Mouse (Mus musculus) spleen, adult 18-20 months (tissue): Measurements from ENCODE around the gene Plekhg5.
A peak's percentile ranks its signal among the peaks of the same experiment; 100 is the strongest.

Source experiments
- DNase-seq, 2 experiments: peaks; one replicate each; pipeline ENCODE4 v3.0.0; 2022; ENCODE audit warnings: mixed read lengths in 2 of 2

Plekhg5 gene

DNA sequence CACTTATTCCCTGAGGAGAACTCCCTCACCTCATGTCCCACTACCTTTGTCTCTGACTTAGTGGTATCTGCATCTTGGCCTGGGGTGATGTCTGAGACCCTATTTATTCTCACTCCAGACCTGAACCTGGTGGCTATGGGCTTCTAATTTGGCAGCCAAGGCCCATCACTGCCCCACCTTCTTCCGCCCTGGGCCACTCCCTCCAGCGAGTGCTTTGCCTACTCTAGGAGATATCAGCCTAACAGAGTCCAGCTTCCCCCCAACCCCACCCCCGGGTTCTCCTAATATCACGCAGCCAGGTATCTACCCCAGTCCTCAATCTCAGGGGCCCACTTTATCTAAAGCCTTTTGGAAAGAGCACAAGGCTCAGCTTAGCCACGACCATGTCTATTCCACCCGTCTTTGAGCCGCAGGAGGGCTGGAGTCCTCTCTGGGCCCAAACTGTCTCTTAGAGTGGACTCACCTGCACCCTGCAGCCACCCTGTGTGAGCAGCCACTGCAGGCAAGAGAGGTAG is 79.2 kb downstream of the Plekhg5 start:
- DNase-seq = no peak

DNA sequence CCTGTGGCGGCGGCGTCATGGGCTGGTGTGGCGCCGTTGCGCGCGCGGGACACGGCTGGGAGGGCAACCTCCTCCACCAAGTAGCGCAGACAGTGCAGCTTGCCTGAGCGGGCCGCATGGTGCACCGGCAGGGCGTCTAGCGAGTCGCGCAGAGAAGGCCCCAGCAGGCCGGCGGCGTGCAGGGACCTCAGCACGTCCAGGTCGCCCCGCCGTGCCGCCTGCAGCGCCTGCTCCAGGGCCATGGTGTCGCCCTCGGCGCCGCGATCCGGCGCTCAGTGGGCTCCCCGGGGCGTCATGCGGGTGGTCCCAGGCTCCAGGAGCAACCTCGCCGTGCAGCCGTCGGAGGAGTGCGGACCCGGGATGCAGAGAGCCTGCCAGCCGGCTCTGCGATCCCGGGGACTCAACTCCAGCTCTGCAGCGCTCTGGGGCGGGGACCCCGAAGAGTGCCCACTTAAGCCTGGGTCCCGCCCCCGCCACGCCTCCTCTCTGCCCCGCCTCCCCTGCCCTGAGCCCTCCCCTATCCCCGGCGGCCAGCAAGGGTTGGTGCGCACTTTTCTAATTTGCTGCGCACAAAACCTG is 79.8 kb downstream of the Plekhg5 start, which contains the start of gene Espn:
Espn (minus strand) TSS at position 406 of the 579 bp plus-strand sequence.
- DNase-seq = peak; percentile 44 to 66

DNA sequence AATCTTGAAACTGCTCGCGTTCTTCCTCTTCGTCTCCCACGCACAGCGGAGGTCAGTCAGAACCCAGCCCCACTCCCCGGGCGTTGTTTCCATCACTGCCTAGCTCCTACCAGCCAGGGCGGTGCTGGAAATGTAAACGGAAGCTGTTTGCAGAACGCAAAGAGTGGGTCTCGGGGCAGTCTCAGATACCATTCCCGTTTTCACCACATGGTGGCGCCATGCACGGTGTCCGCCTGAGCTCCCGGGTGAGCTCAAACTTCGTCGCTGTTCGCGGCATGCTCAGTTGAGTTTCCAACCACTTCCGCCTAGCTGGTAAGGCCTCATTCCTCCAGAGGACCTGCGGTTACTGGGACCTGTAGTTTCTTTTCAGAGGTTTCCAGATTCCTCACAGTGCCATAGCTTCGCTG is 81.5 kb downstream of the Plekhg5 start:
- peak; percentile 84 to 95 for DNase-seq

DNA sequence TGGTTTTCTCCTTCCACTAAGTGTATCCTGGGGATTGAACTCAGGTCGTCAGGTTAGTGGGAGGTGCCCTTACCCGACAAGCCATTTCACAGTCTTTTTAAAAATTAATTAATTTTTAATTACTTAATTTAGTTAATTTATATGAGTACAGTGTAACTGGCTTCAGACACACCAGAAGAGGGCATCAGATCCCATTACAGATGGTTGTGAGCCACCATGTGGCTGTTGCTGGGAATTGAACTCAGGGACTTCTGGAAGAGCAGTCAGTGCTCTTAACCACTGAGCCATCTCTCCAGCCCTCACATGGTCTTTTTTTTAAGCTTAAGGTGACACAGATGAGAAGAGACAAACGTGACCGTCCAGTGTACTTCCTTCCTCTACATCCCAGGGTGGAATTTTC is 82.7 kb downstream of the Plekhg5 start:
- DNase-seq = no peak

DNA sequence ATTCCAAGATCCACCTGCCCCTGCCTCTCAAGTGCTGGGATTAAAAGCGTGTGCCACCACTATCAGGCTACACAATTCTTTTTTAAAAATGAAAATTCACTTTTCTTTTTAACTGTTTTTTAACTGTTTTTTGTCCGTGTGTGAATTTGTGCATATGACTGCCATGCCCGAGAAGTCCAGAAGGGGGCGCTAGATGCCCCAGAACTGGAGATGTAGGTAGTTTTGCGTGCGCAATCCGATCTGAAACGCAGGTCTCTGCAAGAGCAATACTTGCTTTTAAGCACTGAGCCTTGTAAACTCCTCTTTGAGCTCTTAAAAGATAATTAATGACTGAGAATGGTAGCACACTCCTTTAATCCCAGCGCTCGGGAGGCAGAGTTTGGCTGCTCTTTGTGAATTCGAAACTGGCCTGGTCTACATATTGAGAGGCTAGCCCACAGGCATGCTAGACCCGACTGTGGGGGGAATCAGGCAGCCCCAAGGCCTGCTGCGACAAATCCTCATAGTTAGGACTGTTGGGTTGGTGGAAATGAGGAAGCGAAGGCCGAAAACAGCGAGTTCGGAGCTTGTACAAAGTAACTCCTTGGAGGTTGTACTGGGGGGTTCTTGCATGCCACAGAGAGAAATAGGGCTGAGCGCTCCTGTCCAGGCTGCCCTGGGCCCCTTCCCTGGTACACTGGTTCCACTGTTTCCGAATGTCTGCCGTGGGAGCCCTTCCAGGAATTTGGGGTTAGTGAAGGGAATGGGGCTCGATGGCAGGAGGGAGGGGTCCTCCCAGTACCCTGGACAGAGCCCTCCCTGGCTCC is 85.7 kb downstream of the Plekhg5 start:
- peak in 1 of 2 experiments; percentile 62 for DNase-seq

DNA sequence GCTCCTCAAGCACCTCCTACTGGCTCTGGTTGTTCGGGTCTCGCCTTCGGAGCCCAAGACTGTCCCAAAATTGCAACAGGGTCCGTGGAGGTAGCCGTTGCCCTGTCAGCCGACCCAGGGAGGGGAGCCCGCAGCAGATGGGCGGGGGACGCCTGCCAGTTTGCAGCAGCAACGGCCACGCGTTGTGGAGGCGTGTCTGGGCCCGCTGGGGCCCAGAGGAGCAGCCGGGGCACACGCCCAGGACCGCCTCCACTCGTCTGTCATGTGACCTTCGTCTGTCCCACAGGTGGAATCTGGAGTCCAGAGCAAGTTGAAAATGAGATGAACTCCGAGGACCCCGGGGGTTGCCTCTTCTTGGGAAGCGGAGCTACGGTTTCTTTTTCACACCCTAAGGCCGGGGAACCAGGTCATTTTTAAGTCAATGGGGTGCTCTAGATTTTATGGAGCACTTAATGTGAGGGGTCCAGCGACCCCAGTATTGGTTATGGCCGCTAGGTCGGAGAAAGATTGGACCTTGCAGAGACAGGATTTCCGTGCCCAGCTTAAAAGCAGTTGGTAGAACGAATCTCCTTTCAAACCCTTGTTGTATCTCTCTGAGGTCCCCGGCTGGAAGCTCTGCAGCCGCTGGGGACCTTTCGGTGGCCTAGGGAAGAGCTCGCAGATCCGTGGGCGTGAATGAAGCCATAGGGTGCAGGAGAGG is 86.4 kb downstream of the Plekhg5 start, which contains the start of gene Hes2:
Hes2 (plus strand) TSS at position 283 of the 700 bp plus-strand sequence.
- DNase-seq = no peak

DNA sequence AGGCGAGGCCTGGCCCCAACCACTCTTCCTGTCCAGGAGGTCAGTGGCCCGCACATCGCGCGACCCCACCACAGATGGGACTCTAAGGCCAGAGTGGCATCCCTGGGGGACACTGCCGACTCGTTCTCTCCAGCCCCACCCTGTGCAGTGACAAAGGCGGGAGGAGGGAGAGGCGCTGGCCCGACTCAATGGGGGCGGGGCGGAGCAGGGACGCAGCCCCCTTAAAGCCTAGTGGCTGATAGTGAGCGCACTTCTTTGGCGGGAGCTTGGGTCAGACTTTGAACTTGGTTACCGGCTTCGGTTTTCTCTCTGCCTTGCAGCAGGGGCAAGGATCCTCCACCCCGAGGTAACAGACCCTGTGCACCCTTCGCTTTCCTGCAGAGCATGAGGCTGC is 87.0 kb downstream of the Plekhg5 start:
- DNase-seq = no peak

DNA sequence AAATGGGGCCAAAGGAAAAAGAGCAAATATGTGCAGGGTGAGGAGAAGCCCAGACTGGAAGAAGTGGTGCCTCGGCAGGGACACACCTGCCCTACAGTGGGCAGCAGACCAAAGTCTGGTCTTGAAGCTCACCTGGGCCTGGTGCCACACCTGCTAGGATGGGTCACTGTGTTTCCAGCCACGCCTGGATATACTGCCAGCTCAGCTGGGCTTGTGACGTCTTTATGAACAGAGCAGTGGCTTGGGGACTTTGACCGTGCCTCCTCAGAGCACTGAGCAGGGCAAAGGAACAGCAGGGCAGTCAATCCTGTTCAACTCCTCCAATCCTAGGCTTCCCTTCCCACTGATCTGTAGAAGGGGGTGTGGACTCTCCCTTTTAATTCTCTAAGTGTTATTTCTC is 88.5 kb downstream of the Plekhg5 start:
- no peak for DNase-seq

DNA sequence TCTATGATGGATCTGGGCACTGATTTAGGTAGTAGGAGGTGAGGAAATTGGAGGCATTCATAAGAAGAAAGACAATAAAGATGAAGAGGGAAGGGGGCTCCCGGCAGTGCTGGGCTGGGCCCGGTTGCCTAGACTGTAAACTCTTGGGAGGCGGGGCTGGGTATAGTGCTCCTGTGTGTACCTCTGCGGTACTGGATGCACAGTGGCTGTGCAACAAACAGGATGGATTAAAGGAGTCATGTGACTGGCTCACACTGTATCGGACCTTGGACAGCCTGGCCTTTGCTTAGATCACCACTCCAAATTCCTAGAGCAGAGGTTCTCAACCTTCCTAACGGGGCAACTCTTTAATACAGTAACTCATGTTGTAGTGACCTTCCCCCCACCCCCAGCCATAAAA is 89.3 kb downstream of the Plekhg5 start:
- DNase-seq = no peak

DNA sequence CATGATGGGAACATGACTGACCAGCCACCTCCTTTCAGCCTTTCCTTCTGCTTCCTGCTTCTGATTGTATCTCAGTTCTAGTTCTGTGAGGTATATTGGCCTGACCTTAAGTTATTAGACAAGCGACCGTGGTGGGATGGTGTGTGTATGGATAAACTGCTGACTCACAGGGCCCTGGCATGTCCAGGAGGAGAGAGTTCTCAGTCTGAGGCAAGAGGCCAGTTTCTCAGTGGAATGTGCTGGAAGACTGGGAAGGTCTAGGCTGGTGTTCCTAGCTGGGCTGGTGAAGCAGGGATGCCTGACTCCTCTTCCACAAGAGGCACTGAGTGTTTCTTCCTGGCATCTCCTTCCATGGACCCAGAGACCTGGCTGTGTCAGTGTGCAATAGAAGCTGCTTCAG is 90.5 kb downstream of the Plekhg5 start:
- no peak for DNase-seq
